Mouse (Mus musculus) cerebellum, postnatal 25 days (tissue): ENCODE measurements around the gene Dctn3.
"Not testable (repeated sequence)": the region's sequence is repeated elsewhere in the genome, so short reads cannot be mapped to it uniquely, and the experiment has no call there.

Source experiments
- DNase-seq, 2 experiments: peaks; one replicate each; pipeline ENCODE4 v3.0.0; 2021; ENCODE audit warnings: mixed read lengths in 2 of 2

Dctn3 gene

GRCm38 (mm10) chr4:41737602-41738255, 14.8 kb upstream of the Dctn3 start:
- DNase-seq = peak; percentile 75 to 83

GRCm38 (mm10) chr4:41731052-41731765, 8.2 kb upstream of the Dctn3 start, which contains the start of gene Arid3c:
Gene Arid3c (minus strand): TSS chr4:41731142.
- DNase-seq = no peak

- no peak for DNase-seq
Measured at GRCm38 (mm10) chr4:41726826-41727621, 4.1 kb upstream of the Dctn3 start.

- DNase-seq = no peak
Measured at GRCm38 (mm10) chr4:41716834-41717233, 6.1 kb downstream of the Dctn3 start.

- peak; percentile 56 to 74 for DNase-seq
Measured at GRCm38 (mm10) chr4:41715596-41715995, 7.4 kb downstream of the Dctn3 start.

- DNase-seq = no peak
Measured at GRCm38 (mm10) chr4:41715082-41715481, 7.9 kb downstream of the Dctn3 start.

GRCm38 (mm10) chr4:41714276-41714675, 8.7 kb downstream of the Dctn3 start:
- DNase-seq = peak; percentile 75 to 88

- peak; percentile 92 to 94 for DNase-seq
Measured at GRCm38 (mm10) chr4:41713197-41714067, 9.5 kb downstream of the Dctn3 start, which contains the start of gene Rpp25l. Gene Rpp25l (minus strand): TSS chr4:41713534.

- peak; percentile 44 to 47 for DNase-seq
Measured at GRCm38 (mm10) chr4:41712421-41713196, 10.4 kb downstream of the Dctn3 start.

- DNase-seq = peak; percentile 60 to 68
Measured at GRCm38 (mm10) chr4:41711705-41712375, 11.1 kb downstream of the Dctn3 start.

- DNase-seq = no peak
Measured at GRCm38 (mm10) chr4:41710229-41710628, 12.7 kb downstream of the Dctn3 start.

GRCm38 (mm10) chr4:41708192-41708745, 14.7 kb downstream of the Dctn3 start:
- no peak for DNase-seq

GRCm38 (mm10) chr4:41707011-41707535, 15.9 kb downstream of the Dctn3 start:
- peak; percentile 82 to 85 for DNase-seq

GRCm38 (mm10) chr4:41705922-41706754, 16.8 kb downstream of the Dctn3 start:
- DNase-seq = peak; percentile 25 to 53

- no peak for DNase-seq
Measured at GRCm38 (mm10) chr4:41704651-41705050, 18.3 kb downstream of the Dctn3 start.

GRCm38 (mm10) chr4:41702226-41702625, 20.7 kb downstream of the Dctn3 start:
- DNase-seq = not testable (repeated sequence)

- not testable (repeated sequence) for DNase-seq
Measured at GRCm38 (mm10) chr4:41700224-41700623, 22.7 kb downstream of the Dctn3 start.

- not testable (repeated sequence) for DNase-seq
Measured at GRCm38 (mm10) chr4:41699783-41700182, 23.2 kb downstream of the Dctn3 start, which contains the start of gene Il11ra1. Gene Il11ra1 (plus strand): TSS chr4:41699989.

GRCm38 (mm10) chr4:41698421-41699016, 24.5 kb downstream of the Dctn3 start:
- DNase-seq = peak; percentile 70 to 77
